Mouse (Mus musculus) spleen, postnatal 10 days (tissue): ENCODE measurements around the gene Cacna2d1.

Experiments used
- DNase-seq, 2 experiments: peaks; one replicate each; pipeline ENCODE4 v3.0.0; 2021 to 2022; ENCODE audit warnings: low spot score in 2 of 2

Gene Cacna2d1

DNA sequence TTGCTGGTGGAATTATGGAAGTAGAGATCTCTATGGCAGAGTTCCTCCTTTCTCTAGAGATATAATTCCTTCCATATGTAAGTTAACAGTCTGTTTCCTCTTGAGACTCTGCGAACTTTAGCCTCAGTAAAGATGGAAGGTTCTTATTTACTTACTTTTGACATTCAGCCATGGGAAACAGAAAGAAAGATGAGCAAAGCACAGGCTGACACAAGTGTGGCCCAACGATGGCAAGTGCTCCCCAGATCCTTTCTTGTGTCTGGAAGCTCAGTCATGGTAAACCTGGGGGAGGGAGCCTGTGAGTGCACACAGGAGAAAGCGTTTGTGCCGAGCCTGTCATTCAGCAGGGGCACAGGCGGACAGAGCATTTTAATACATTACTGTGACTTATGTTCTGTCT, 48.9 kb downstream of the Cacna2d1 start:
- no peak for DNase-seq

DNA sequence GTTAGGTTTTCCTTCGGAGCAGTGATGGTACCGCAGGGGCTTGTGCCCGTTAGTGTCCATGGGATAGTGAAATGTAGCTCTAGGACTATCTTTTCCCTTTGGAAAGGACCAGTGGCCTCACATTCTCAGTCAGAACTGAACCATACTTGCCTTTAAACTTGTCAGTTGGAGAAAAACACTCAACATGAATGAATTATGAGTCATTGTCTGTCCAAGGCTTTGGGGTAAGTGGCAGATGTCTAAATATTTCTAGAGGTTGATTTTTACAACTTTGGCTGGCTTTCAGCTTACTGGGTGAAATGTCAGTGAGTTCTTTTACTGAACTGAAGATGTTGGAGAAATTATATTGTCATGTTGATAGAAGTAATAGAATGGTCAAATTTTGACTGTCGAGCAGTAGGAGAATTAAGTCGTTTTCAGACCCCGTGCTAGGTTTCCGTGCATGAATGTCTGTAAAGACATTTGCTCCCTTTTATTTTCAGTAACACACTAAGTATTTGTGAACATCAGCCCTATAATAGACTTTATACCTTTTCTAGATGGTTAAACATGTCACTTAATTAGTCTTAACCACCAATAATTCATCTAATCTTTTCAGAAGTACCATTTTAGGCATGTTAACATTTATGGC, 50.9 kb downstream of the Cacna2d1 start:
- no peak for DNase-seq

DNA sequence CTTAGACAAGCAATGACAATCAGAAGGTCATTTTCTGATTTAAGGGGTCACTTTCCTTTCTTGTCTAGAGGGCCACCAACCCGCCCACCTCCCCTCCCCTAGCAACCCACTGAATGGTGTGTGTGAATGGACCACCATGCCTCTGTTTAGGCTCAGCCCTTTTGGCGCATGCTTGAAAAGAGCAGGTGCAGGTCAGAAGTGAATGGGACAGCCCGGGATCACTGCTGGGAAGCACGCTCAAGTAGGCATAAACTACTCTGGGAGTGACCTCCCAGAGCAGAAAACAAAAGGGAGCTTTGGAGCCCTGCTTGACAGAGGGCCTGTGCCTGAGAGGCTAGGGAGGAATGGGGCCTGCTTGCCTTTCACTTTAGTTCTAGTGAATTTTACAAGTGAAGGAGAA, 51.4 kb downstream of the Cacna2d1 start:
- DNase-seq = no peak

DNA sequence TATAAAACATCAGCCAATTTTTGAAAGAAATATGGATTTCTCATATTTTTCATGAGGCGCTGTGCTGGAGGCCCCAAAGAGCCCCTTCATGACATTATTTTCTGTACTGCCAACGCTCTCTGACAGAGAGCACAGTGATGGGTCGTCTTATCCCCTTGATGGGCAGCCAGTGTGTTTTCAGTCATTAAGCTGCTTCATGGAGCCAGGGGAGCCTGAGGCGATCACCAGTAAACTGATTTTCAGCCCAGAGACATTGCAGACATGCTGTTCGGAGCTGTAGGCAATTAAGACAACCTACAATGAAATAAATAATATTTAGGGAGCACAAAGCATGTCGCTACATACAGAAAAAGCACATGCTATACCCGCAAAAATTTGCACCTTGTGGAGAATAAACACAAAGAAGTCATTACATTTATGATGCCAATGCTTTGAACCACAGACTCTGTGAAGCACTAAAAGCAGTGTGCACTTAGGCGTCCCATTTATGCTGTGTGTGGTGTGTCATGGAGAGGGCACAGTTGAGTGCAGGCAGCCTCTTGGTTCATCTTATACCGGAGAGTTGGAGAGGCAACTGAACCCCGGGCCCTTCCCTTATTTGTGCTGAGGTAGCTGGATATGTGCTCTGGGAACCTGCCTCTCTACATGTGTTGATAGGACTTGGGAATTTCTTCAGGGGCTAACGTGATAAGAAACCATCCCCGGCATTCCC, 57.1 kb downstream of the Cacna2d1 start:
- DNase-seq = no peak

DNA sequence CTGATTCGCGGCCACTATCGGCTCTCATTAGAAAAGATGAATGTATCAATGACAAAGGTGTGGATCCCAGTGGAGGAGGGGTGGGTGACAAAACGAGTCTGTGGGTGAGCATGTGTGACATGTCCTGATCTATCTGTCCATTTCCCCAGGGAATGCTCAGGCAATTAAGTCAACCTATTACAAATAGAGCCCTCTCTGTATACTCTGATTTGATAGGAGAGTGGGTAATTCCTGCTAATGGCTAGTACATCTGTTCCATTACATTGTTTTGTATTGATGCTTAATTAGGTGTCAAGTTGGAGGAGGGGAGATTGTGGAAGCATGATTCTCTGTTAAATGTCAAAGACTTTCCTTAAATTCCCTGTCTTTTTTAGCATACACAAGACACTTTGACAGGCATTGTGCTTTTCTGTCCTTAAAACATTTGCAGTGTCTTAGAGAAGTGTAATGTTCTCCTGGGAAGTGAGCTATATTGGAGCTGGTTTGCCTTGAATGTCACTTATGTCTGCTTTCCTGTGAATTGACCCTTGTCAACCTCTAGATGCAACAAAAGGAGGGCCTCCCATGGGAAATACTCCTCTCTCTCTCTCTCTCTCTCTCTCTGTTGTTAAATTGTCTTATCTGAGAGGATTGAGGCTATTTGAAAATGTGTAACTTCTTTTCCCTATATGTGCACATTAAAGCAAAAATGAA, 58.9 kb downstream of the Cacna2d1 start:
- DNase-seq = no peak

DNA sequence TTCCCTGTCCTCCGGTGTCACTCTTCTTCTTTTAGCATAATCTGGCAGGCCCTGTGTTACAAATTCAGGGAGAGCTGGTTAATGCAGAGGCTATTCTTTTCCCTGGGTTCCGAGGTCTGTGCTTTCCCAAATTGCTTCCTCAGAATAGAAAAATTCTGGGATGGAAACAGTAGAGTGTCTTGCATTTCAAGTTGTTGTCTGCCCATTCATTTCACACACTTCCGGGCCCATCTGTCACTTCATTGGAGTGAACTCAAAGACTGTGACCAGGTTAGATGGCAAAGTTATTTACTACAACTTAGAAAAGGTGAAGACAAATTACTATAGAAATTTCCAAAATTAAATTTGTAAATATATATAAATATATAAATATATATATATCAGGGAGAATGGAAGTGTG, 62.7 kb downstream of the Cacna2d1 start:
- no peak for DNase-seq

DNA sequence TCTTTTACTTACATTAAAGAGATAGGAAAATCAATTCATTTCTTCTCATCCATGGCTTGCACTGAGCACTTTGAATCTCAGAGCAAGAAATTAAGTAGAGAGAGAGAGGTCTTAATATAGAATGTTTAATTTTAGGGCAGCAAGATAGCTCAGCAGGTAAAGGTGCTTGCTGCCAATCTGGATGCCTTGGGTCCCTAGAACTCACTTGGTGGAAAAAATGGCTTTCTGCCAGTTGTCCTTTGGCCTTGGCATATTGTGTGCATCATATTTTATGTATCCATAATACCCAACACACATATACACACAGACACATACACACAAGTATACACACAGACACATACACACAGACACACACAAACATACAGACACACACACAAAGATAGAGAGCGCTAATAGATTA, 63.3 kb downstream of the Cacna2d1 start:
- DNase-seq = no peak

DNA sequence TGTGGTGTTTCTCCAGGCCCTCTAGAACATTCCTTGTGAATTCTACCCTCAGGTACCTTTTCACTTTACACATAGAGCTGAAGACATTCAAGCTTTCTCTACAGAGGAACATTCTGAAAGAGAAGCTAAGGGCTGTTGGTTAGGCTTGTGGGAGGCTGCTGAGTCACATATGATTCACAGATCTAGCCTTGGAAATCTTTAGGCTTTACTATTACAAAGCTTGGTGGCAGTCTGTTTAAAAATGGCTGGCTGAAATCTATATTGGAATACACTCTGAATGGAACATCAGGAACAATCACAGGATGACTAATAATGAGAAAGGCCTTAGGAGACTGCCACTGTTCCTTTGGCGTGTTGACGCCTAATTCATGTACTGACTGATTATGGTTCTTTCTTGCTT, 66.4 kb downstream of the Cacna2d1 start:
- no peak for DNase-seq

DNA sequence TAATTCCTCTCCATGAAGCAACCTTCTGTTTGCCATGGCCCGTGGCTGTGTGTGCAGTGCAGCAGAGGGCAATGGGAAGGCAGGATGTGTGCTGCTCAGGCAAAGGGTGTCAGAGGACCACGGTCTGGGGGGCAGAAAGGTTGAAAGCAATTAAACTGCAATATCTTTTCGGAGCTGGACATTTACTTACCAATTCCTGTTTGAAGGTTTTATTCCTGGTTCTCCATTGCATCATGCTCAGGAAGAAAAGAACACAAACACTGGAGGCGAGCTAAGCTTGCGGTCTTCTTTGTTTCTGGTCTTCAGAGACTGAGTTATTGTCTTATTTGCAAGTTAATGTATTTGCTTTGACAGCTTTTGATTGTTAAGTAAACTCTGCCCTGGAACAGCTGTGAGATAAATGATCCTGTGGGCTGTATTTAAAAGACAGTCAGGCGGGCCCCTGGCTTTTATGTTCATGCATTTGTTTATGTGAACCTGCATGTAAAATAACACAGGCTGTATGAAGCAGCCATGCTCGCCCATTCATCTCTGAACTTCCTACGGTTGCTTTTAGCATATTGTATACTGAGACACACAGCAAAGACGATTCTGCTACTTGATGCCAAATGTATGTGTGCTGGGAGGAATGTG, 68.1 kb downstream of the Cacna2d1 start:
- no peak for DNase-seq

DNA sequence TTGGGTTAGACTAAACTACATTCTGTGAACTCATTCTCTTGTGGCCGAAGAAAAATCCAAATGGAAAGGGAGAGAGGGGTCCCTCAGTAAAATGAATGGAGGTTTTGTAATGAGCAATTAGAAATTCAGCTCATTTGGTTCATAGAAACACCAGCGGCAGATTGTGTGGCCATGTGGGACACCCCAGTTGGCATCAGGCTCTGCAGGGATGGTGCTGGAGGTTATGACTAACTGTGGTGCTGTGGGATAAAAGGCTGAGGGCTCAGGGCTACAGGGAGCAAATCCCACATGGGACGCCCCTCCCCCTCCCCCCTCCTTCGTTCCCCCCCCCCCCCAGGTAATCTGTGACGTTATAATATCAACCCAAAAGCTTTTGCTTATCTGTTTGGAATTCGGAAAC, 69.8 kb downstream of the Cacna2d1 start:
- no peak for DNase-seq

DNA sequence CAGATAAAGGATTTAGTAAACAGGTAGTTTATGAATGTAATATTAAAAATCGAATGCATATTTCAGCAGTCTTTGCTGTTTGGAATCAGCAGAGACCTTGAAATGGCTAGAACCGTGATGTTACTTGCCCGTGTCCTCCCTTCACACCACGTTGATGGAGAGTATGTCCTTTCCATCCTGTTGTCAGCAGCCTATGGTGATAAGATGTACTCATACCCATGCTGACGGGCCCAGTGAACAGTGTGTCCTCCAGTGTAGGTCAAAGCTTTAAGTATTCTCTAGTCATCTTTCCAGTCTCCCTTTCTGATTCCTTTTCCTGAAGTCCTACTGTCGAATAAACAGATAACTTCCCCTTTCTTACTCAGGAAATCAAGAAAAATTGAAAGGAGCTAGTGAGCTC, 72.5 kb downstream of the Cacna2d1 start:
- DNase-seq = no peak

DNA sequence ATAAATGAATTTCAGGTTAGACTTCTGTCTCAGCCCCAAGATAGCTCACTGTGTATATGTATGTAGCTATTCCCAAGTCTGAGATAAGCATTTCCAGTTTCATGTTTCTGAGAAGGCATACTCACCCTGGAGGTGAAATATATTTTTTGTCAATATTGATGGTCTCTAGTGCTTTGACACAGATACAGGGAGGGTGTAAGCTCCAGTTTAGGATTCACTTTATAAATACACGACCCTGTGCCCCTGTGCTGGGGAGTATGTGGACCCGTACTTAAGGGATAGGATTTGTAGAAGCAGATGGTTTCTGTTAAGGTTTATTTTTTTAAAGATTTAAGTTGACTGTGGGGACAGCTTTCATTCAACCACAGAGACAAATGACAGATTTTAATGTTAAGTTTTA, 79.2 kb downstream of the Cacna2d1 start:
- no peak for DNase-seq

DNA sequence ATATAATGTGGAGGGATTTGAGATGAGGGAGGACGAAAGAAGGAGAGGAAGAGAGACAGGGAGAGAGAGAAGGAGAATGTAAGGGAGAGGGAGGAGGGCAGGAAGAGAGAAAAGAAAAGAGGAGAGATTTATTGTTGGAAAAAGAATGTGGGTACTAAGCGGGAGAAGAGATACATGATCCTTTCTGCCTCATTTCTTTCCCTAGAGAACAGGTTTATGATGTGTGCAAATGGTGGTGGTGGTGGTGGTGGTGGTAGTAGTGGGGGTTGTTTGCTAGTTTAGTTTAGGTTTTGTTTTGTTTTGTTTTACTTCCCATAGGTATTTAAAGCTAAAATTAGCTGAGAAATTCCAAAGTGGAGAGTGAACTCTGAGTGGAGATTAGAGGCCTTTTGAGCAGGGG, 79.9 kb downstream of the Cacna2d1 start:
- DNase-seq = no peak

DNA sequence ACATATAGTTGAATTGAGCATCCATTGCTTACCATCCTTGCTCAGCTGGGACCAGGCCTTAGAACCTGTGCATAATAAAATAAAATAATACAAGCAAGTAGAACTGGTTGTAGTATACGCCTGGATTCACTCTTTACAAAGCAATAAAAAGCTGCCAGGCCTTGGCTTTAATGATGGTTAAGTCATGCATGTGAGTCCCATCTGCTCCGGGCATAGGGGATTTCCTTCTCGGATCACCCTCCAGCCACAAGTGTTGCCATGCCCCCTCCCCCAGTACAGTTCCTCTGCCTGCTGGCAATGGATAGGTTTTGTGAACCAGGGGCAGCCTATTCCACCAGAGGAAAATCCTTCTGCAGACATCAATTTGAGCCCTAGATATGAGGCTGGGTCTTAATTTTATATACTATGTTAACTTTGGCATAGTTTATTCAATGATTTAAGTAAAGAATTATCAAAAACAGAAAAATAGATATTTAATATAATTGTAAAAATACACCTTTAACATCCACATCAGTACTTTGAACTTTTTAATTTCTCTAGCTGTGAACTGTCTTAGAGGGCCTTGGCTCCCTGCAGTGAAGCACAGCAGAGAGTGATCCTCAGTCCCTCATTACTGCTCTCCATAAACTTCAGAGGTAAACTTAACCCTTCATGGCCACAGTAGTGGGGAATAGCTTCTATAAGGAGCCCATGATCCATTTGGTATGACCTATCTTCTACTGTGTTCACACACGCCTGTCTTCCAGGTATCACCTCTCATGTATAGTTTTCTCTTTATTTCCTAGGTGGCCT, 90.3 kb downstream of the Cacna2d1 start:
- DNase-seq = no peak

DNA sequence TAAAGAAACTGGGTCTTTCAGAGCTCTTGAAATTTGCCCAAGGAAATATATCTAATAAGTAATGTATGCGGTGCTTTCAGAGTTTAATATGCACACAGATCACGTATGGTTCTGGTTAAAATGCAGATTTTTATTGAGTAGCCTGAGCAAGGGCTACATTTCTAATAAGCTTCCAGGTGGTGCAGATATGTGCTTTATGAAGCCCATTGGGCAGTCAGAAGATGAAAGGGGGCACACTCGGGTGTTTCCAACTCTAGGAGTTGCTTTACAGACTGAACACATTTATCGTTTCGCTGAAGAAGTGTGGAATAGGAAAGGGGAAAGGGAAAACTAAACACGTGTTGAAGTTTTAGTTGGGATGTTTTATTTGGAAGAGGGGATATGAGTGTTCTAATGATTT, 94.4 kb downstream of the Cacna2d1 start:
- DNase-seq = no peak

DNA sequence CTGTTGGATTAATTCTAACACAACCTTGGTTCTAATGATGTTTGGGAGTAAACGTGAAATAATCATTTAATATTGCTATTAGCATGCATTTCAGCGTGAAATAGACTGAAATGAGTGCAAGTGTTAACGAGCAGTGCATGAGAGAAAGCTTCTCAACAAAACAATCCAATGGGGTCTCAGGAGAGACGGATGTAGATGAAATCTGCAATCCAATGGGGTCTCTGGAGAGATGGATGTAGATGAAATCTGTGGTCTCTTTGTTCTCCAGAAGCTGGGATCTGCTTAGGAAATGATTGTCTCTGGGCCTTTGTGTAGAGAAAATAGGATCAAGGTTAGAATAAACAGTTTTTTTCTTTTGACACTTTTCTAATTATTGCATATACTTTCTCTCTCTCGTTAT, 95.0 kb downstream of the Cacna2d1 start:
- DNase-seq = no peak

DNA sequence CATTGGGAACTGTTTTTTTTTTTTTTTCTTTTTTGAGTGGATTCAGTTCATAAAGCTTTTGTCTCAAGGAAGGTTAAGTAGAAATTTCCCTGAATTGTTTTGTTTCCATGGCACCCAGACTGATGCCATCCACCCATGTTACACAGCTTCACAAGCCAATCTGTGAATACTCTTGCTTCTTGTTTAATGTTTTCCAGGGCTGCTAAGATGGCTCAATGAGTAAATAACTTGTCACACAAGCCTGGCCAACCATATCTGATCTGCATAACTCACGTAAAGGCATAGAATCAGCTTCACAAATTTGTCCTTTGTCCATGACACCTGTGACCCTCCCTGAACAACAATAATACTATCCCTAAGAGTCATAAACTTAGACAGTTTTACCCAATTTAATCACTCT, 99.1 kb downstream of the Cacna2d1 start:
- no peak for DNase-seq

DNA sequence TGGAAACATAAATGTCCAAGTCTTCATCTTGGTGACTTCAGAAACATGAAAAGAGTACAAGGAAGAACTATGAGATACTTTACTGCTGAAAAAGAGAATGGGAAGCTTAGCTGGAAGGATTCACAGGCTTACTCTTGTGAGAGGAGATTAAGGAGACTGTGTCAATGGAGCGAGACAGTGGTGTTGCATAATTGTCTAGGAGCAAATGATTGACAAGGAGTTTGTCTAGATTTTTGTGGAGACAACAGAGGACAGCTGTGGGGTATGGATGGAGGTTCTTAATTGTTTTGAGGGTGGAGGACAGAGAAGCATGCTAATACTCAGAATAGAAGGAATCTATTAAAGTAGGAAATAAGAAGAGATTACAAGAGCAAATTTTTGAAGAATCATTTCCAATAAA, 100.8 kb downstream of the Cacna2d1 start:
- no peak for DNase-seq

DNA sequence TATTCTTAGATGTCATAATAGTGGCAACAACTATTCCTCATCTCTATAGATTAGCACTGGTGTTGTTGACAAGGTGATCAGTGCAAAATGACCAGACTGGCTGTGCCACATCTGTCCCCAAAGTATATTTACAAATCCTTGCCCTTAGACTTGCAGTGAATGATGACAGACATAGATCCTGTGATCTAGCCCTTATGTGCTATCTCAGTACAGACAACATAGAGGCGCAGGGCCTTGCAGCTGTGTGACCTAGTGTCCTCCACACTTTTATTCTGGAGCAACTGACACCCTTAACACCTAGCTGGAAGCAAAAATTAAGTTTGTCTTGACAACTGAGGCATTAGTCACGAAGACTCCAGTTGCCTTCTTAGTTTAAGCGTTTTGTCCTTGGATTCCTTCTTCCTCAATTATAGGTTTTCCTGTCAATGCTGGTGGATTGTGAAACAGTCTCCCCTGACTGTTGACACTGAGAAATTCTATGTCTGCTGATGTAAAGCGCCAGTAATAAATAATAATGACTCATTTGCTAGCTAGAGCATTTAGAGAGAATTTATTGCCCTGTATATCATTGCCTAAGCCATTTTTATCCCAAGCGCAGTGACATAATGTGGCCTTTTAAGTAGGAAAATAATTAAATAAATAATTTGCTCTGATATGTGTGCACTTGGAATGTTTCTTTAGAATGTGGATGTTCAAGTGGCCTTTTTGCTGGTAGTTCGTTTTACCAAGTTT, 110.8 kb downstream of the Cacna2d1 start:
- no peak for DNase-seq

DNA sequence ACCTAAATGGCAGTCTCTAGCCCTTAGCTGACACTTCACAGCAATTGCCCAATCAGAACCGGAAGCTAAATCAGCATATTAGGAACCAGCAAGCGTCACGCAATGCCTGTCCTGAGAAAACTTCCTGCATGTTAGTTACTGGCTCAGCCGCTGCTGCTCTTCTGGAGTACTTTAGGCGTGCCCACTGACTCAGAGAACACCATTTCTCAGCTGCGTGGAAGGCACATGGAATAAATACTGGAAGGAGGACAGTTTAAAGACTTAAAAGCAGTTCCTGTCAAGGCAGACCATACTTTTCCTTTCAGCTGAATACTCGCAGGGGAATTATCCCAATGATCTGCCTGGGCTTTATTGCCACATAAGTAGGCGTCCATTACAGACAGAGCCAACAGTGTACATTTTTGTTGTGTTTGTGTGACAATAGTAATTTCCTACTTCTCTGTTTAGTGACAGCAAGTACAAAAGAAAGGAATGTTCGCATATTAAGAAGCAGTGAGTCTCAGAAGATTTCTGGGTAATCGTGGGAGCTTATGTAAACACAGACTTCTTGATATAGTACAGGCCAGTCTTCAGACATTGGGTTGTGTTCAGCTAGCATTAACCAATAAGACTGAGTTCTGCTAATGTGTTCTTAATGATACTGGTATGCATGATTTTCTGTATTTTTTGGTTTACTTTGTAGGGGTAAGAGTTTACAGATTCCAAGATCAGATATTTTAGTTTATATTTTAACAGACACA, 113.1 kb downstream of the Cacna2d1 start:
- no peak for DNase-seq

DNA sequence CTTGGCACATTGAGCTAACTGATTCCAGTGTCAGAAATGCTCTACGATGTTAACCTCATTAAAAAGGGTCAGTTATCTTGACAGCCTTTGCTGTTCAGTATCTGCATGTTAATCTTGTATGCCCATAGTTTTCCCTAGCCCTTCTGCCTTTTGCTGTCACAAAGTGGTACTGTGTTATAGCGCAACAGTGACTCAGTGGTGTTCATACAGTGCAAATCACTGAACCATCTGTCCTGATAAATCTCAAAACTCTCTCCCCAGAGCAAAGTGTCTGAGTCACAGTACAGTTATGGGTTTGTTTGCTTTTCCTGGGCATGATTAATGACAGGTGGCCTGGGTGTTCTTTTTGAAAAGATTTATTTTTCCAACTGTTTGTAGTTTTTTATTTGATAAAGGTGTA, 122.3 kb downstream of the Cacna2d1 start:
- no peak for DNase-seq
